Mouse (Mus musculus): ENCODE results near the gene Dpm1. TPM values are rescaled to one million over a fixed set of nuclear protein-coding genes. Genes with fewer than 3 reads are reported as not detected.

Dpm1 gene
- polyA plus RNA-seq, 1 experiment from 2014 or later, result 96.2 TPM

DNA sequence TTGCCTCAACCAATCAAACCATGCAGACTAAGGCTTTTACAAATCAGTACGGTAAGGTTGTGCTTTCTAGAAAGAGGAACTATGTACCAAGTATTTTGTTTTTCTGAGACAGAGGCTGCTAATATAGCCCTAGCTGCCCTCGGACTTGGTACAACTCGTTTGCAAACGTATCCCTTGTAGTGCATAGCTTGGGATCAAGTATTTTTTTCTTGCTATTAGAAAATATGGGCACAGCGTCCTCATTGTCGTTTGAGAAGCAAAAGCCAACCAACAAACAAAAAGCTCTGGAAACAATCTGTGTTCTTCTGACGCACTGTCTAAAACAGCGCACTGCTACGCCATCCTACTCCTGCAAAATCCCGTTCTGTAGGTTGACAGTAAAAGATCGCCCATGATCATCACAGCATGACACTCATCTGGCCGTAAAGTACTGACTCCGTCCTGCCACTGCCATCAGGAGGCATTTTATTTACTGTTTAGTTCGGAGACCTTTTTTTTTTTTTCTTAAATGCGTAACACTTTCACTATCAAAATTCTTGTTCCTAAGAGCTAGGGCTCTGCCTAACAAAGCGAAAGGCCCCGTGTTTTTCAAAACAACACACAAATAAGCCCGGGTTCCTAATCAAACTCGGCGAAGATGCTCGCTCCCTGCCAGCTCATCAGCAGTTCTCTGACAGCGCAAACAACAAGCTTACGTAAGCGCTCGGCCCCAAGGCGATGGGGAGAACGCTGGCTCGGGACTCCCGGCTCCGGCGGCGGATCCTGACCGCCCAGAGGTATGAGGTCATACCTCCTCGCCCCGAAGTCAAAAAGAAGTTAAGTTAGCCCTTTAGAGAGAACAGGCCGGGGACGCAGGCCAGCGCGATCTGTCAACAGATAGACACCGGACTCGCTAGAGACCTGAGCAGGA is 1.0 kb downstream of the Dpm1 start:
- WGBS, result 17% methylated on average over 41 of the region's 41 CpGs
- peak overlapping the region; percentile 78 for H3K4me2 ChIP-seq

DNA sequence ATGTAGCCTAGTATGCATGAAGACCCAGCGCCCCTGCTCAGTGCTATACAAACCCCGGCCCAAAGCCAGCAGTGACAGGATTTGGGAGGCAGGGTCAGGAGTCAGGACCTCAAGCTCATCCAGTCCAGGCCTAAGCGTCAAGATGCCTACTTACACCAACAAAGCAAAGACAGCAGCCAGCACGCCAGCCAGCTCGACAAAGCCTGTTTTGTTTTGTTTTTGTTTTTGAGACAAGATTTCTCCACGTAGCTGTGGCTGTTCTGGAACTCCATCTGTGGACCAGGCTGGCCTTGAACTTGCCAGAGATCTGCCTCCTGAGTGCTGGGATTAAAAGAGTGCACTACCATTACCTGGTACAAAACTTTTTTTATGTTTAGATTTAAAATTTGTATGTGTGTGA is 7.1 kb downstream of the Dpm1 start:
- no peaks in the 10 kb centered on the region for H3K9me3 ChIP-seq (replicated peaks)

More for the DNA sequence above, 1.0 kb downstream of the Dpm1 start:
- no peaks in the 10 kb centered on the region for H3K27me3 ChIP-seq (replicated peaks)
- peaks cover 53% of the 10 kb centered on the region for H3K36me3 ChIP-seq
- H3K4me3 ChIP-seq, result peak overlapping the region; percentile 99
- peaks cover 28% of the 10 kb centered on the region for H3K4me1 ChIP-seq (replicated peaks)
- peaks cover 3% of the 10 kb centered on the region; the same call in 1 of the 2 replicates for H3K9me3 ChIP-seq (replicated peaks)
- peak; percentile 47 for ATAC-seq (ENCODE audit: insufficient number of reproducible peaks, low FRiP score)
- H3K27ac ChIP-seq (ENCODE audit: poor library complexity, severe bottlenecking), result peak overlapping the region; percentile 85; the same call in 1 of the 2 replicates
- H3K9ac ChIP-seq, result peak overlapping the region; percentile 98

DNA sequence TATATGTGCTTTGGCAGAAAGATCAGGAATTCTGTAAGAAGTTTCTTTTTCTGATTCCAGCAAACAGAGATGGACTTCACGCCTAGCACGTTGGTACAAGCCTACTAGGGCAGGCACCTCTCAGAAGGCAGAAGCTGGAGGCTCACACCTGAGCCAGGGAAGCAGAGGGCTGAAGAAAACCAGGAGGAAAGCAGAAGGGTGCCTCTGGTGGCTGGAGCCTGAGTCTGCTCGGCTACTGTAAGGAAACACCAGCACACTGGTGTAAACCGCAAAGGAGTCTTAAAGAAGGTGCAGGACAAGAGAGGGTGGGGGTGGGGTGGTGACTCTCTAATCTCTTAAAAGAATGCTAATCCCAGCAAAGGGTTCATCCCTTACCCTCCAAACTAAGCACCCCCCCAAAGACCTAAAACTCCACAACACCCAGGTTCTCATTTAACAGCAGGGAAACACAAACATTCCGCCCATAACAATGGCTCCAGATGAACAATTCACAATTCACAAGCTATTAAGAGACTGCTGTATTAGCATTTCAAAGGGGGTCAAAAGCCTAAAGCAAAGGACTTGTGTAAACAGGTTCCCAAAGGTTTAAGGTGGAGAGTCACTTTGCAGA is 16.5 kb downstream of the Dpm1 start:
- no peak for ATAC-seq (ENCODE audit: insufficient number of reproducible peaks, low FRiP score)
- 56% methylated on average over 5 of the region's 5 CpGs for WGBS
- Histone ChIP-seq H3K4me3 (no peak overlapping the region), H3K4me1 (replicated peaks) (peaks cover 7% of the 10 kb centered on the region; the same call in 1 of the 2 replicates), H3K9me3 (replicated peaks) (no peaks in the 10 kb centered on the region), H3K36me3 (peaks cover 88% of the 10 kb centered on the region), H3K4me2 (no peak overlapping the region), H3K27ac (ENCODE audit: poor library complexity, severe bottlenecking) (no peak overlapping the region), H3K9ac (no peak overlapping the region), H3K27me3 (replicated peaks) (no peaks in the 10 kb centered on the region)

More for the DNA sequence above, 7.1 kb downstream of the Dpm1 start:
- ATAC-seq (ENCODE audit: insufficient number of reproducible peaks, low FRiP score), result no peak
- WGBS, result 90% methylated on average over 6 of the region's 6 CpGs
- Histone ChIP-seq H3K36me3 (peaks cover 76% of the 10 kb centered on the region), H3K27me3 (replicated peaks) (no peaks in the 10 kb centered on the region), H3K4me2 (no peak overlapping the region), H3K9ac (no peak overlapping the region), H3K4me1 (replicated peaks) (peaks cover 5% of the 10 kb centered on the region; the same call in 1 of the 2 replicates), H3K4me3 (no peak overlapping the region), H3K27ac (ENCODE audit: poor library complexity, severe bottlenecking) (no peak overlapping the region)

- peaks cover 57% of the 10 kb centered on the region for H3K36me3 ChIP-seq
- no peaks in the 10 kb centered on the region for H3K27me3 ChIP-seq (replicated peaks)
- 0 out of 2 replicates have a peak, but pooled peaks cover 3% of the 10 kb centered on the region for H3K9me3 ChIP-seq (replicated peaks)
- H3K4me3 ChIP-seq, result no peak overlapping the region
- 0 out of 2 replicates have a peak overlapping the region, but pooled peaks have one; percentile 83 for H3K4me2 ChIP-seq
- ATAC-seq (ENCODE audit: insufficient number of reproducible peaks, low FRiP score), result no peak
- H3K4me1 ChIP-seq (replicated peaks), result peaks cover 24% of the 10 kb centered on the region
- no peak overlapping the region for H3K9ac ChIP-seq
- H3K27ac ChIP-seq (ENCODE audit: poor library complexity, severe bottlenecking), result peak overlapping the region; percentile 100
- 91% methylated on average over 3 of the region's 3 CpGs for WGBS
Measured at GRCm38 (mm10) chr2:168207883-168208282, 22.5 kb downstream of the Dpm1 start.

GRCm38 (mm10) chr2:168206725-168207644 is 23.4 kb downstream of the Dpm1 start, which contains the start of gene Adnp:
Adnp (minus strand) TSS chr2:168207112.
- peak within 1 kb of the TSS; percentile 99 for H3K4me3 ChIP-seq
- peak within 1 kb of the TSS; percentile 100 for H3K9ac ChIP-seq
- H3K9me3 ChIP-seq (replicated peaks), result 0 out of 2 replicates have a peak, but pooled peaks cover 3% of the 10 kb centered on the region
- 4% methylated on average over 55 of the region's 89 CpGs for WGBS
- H3K4me1 ChIP-seq (replicated peaks), result peaks cover 25% of the 10 kb centered on the region
- H3K4me2 ChIP-seq, result peak within 1 kb of the TSS; percentile 83
- peak within 1 kb of the TSS; percentile 100 for H3K27ac ChIP-seq (ENCODE audit: poor library complexity, severe bottlenecking)
- H3K27me3 ChIP-seq (replicated peaks), result no peaks in the 10 kb centered on the region
- peaks cover 54% of the 10 kb centered on the region for H3K36me3 ChIP-seq
- peak; percentile 91 for ATAC-seq (ENCODE audit: insufficient number of reproducible peaks, low FRiP score)

DNA sequence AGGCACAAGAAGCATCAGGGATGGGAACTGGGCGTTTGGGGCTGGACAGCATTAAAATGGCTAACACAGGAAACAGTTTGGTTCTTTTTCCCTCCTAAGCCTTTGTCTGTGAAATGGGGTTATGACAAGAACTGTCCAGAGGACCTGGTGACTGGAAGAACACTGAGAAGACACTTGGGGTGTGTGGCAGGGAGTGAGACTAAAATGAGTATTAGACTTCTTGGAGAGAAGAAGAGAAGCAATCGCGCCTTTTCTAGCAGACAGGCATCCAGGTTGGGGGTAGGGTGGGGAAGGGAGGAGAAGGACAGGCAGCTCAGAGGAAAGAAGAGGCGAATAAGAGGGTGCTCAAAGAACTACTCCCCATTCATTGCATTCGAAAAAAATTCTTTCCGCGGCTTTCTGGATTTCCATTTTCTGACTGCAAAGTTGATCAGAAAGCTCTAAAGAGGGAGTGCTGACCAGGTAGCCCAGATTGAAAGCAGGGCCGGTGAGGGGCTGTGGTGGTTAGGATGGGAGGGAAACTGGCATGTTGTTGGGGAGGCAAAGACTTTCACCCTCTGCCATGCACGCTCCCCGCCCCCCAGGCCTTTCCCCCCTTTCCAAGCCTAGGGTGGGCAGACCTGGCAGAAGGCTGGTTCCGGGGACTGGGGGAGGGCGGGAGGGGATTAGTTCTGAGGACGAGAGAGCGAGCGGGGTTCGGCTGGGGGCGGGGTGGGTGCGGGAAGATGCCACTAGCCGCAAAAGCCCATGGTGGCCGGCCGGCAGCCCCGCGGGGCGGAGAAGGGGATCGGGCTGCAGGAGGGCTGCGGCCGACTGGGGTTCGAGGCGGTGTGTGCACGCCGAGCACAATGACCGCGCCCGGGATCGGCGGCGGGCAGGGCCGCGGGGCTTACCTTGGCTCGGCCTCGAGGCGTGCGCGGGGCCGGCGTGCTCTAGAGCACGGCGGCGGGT is 24.4 kb downstream of the Dpm1 start:
- Histone ChIP-seq H3K9me3 (replicated peaks) (0 out of 2 replicates have a peak, but pooled peaks cover 3% of the 10 kb centered on the region), H3K9ac (peak overlapping the region; percentile 100), H3K4me3 (peak overlapping the region; percentile 99), H3K27ac (ENCODE audit: poor library complexity, severe bottlenecking) (peak overlapping the region; percentile 100), H3K27me3 (replicated peaks) (no peaks in the 10 kb centered on the region), H3K4me2 (peak overlapping the region; percentile 83), H3K36me3 (peaks cover 48% of the 10 kb centered on the region), H3K4me1 (replicated peaks) (peaks cover 27% of the 10 kb centered on the region)
- ATAC-seq (ENCODE audit: insufficient number of reproducible peaks, low FRiP score), result peak; percentile 6
- WGBS, result under 1% methylated on average over 49 of the region's 49 CpGs

GRCm38 (mm10) chr2:168205265-168205664 is 25.1 kb downstream of the Dpm1 start:
- ATAC-seq (ENCODE audit: insufficient number of reproducible peaks, low FRiP score), result peak; percentile 40; the same call in 1 of the 2 replicates
- H3K27ac ChIP-seq (ENCODE audit: poor library complexity, severe bottlenecking), result peak overlapping the region; percentile 100
- H3K4me1 ChIP-seq (replicated peaks), result peaks cover 34% of the 10 kb centered on the region
- peak overlapping the region; percentile 99 for H3K4me3 ChIP-seq
- peaks cover 42% of the 10 kb centered on the region for H3K36me3 ChIP-seq
- 6% methylated on average over 6 of the region's 6 CpGs for WGBS
- H3K9me3 ChIP-seq (replicated peaks), result 0 out of 2 replicates have a peak, but pooled peaks cover 3% of the 10 kb centered on the region
- peak overlapping the region; percentile 100 for H3K9ac ChIP-seq
- peak overlapping the region; percentile 83 for H3K4me2 ChIP-seq
- no peaks in the 10 kb centered on the region for H3K27me3 ChIP-seq (replicated peaks)

- ATAC-seq (ENCODE audit: insufficient number of reproducible peaks, low FRiP score), result no peak
- H3K9ac ChIP-seq, result peak overlapping the region; percentile 100
- H3K27ac ChIP-seq (ENCODE audit: poor library complexity, severe bottlenecking), result no peak overlapping the region
- H3K4me1 ChIP-seq (replicated peaks), result peaks cover 41% of the 10 kb centered on the region
- H3K36me3 ChIP-seq, result peaks cover 39% of the 10 kb centered on the region
- H3K27me3 ChIP-seq (replicated peaks), result no peaks in the 10 kb centered on the region
- H3K4me2 ChIP-seq, result peak overlapping the region; percentile 83
- peak overlapping the region; percentile 99 for H3K4me3 ChIP-seq
- 0 out of 2 replicates have a peak, but pooled peaks cover 3% of the 10 kb centered on the region for H3K9me3 ChIP-seq (replicated peaks)
- WGBS, result 81% methylated on average over 8 of the region's 8 CpGs
Measured at GRCm38 (mm10) chr2:168204476-168204999, 25.9 kb downstream of the Dpm1 start.

DNA sequence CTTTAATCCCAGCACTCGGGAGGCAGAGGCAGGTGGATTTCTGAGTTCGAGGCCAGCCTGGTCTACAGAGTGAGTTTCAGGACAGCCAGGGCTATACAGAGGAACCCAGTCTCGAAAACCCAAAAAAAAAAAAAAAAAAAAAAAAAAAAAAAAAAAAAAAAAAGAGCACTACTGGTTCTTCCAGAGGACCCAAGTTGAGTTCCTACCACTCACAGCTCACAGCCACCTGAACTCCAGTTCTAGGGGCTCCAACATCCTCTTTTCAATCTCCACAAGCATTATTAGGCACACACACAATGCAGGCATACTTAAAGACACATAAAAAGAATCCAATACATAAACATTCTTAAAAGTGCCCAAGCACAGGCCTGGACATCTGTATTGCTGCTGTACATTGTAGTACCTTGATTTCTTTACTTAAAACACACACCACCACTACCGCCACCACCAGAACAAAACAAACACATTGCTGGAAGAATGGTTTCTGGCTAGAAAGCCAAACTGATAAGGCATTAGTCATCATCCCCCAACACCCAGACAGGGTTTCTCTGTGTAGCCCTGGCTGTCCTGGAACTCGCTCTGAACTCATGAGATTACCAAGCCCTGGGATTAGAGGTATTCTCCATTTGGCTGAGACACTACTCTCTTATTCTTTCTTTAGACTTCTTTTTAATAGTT is 30.2 kb downstream of the Dpm1 start:
- H3K4me3 ChIP-seq, result no peak overlapping the region
- ATAC-seq (ENCODE audit: insufficient number of reproducible peaks, low FRiP score), result 0 out of 2 replicates have a peak, but pooled peaks have one; percentile 16
- 61% methylated on average over 4 of the region's 5 CpGs for WGBS
- no peak overlapping the region for H3K4me2 ChIP-seq
- H3K4me1 ChIP-seq (replicated peaks), result peaks cover 66% of the 10 kb centered on the region
- 0 out of 2 replicates have a peak, but pooled peaks cover 3% of the 10 kb centered on the region for H3K9me3 ChIP-seq (replicated peaks)
- no peak overlapping the region for H3K27ac ChIP-seq (ENCODE audit: poor library complexity, severe bottlenecking)
- H3K9ac ChIP-seq, result no peak overlapping the region
- H3K27me3 ChIP-seq (replicated peaks), result no peaks in the 10 kb centered on the region
- H3K36me3 ChIP-seq, result peaks cover 42% of the 10 kb centered on the region

Data from heart, embryonic 12.5 days (tissue).